28 mouse cellular contexts compared by ENCODE assay signal in genomic region chr4:30268026-30268425, GRCm38 (mm10).
DNase-seq lines count a peak whose midpoint lies in the region; ATAC-seq and TF ChIP-seq lines count a peak whose summit lies in the region.
"Had no signal": no experiment of that assay in that cellular context is flagged by ENCODE, and none has a peak within 500 bp of the region (broad histone marks: within the 10 kb centered on the region; RNA-seq: fewer than 3 reads in every experiment).

No protein-coding gene starts in this region.

- H3K36me3 ChIP-seq in forebrain, embryonic 13.5 days (ENCODE audit: poor library complexity, severe bottlenecking): no peaks in the 10 kb centered on the region
- no peaks in the 10 kb centered on the region for H3K36me3 ChIP-seq in forebrain, embryonic 10.5 days (replicated peaks)
- no peaks in the 10 kb centered on the region for H3K36me3 ChIP-seq in forebrain, postnatal 0 days (ENCODE audit: insufficient read depth)
- H3K36me3 ChIP-seq: heart, embryonic 15.5 days; limb, embryonic 12.5 days; neural tube, embryonic 12.5 days had no signal

- intact Hi-C loops in left cerebral cortex, postnatal 4 days (cut with DNase I): no loop called here
- intact Hi-C loops in left cerebral cortex, adult 2 months (cut with DNase I): no loop called here

- H3K4me2 ChIP-seq in forebrain, embryonic 13.5 days: no peak overlapping the region
- H3K4me2 ChIP-seq in forebrain, postnatal 0 days (ENCODE audit: low read depth): no peak overlapping the region
- H3K4me2 ChIP-seq: heart, embryonic 15.5 days; hindbrain, embryonic 14.5 days; limb, embryonic 12.5 days; liver, embryonic 11.5 days; neural tube, embryonic 12.5 days had no signal

- ATAC-seq in forebrain, embryonic 13.5 days: peak; percentile 70; the same call in 1 of the 2 replicates
- peak; percentile 89 for ATAC-seq in forebrain, postnatal 0 days
- ATAC-seq: CD4-positive, CD25-positive, alpha-beta regulatory T cell, adult 4 months; liver, postnatal 0 days had no signal

- no peak overlapping the region for H3K9ac ChIP-seq in forebrain, embryonic 13.5 days
- H3K9ac ChIP-seq in forebrain, postnatal 0 days: no peak overlapping the region
- H3K9ac ChIP-seq: heart, embryonic 15.5 days; hindbrain, embryonic 14.5 days; limb, embryonic 12.5 days; liver, postnatal 0 days; neural tube, embryonic 12.5 days had no signal

- DNase-seq in forebrain, embryonic 10.5 days (ENCODE audit: extremely low spot score, low spot score): no peak
- peak; percentile 16 for DNase-seq in left cerebral cortex, postnatal 4 days
- no peak for DNase-seq in left cerebral cortex, adult 2 months (ENCODE audit: extremely low spot score in 1 of 2, low spot score in 2 of 2)
- peak; percentile 28 for DNase-seq in brain, adult 2 months (ENCODE audit: low read depth, low spot score)
- DNase-seq in forebrain, postnatal 0 days: peak; percentile 62
- DNase-seq in ovary, postnatal 36 days (ENCODE audit: low spot score): no peak
- DNase-seq in thymus, postnatal 14 days: no peak
- DNase-seq: adrenal gland, postnatal 14 days; cerebellum, adult 11 months; cerebellum, postnatal 36 days; embryo, embryonic 11 days; heart, postnatal 36 days; kidney, adult 8-10 months; kidney, postnatal 10 days; liver, postnatal 0 days; lung, postnatal 36 days; midbrain, embryonic 14.5 days; retina, postnatal 1 day; spleen, adult 18-20 months; thymus, postnatal 25 days had no signal

- no peaks in the 10 kb centered on the region for H3K4me1 ChIP-seq in forebrain, embryonic 13.5 days
- H3K4me1 ChIP-seq in forebrain, embryonic 10.5 days: no peaks in the 10 kb centered on the region
- H3K4me1 ChIP-seq in forebrain, postnatal 0 days (ENCODE audit: insufficient read depth): no peaks in the 10 kb centered on the region
- H3K4me1 ChIP-seq: heart, embryonic 15.5 days; limb, embryonic 12.5 days; megakaryocyte, embryonic 14.5 days; neural tube, embryonic 12.5 days had no signal

- WGBS in forebrain, embryonic 13.5 days: 76% methylated on average over 3 of the region's 3 CpGs
- 92% methylated on average over 3 of the region's 3 CpGs for WGBS in forebrain, embryonic 10.5 days
- 44% methylated on average over 3 of the region's 3 CpGs for WGBS in forebrain, postnatal 0 days

- TF ChIP-seq CTCF in left cerebral cortex, adult 2 months (IDR thresholded peaks at IDR 0.05): no peak
- no peak for TF ChIP-seq CTCF in forebrain, postnatal 0 days (IDR thresholded peaks at IDR 0.05; ENCODE audit: low read depth)

- no peak overlapping the region for H3K4me3 ChIP-seq in forebrain, embryonic 13.5 days
- no peak overlapping the region for H3K4me3 ChIP-seq in forebrain, embryonic 10.5 days
- H3K4me3 ChIP-seq in left cerebral cortex, adult 2 months: no peak overlapping the region
- H3K4me3 ChIP-seq in forebrain, postnatal 0 days (ENCODE audit: low read depth, low read length): no peak overlapping the region
- H3K4me3 ChIP-seq: heart, embryonic 15.5 days; limb, embryonic 12.5 days; megakaryocyte, embryonic 14.5 days; neural tube, embryonic 12.5 days had no signal

- H3K27me3 ChIP-seq in forebrain, embryonic 13.5 days: no peaks in the 10 kb centered on the region
- H3K27me3 ChIP-seq in forebrain, embryonic 10.5 days (ENCODE audit: poor library complexity, severe bottlenecking): no peaks in the 10 kb centered on the region
- H3K27me3 ChIP-seq in forebrain, postnatal 0 days (ENCODE audit: insufficient read depth, low read length): no peaks in the 10 kb centered on the region
- H3K27me3 ChIP-seq: heart, embryonic 15.5 days; limb, embryonic 12.5 days; megakaryocyte, embryonic 14.5 days; neural tube, embryonic 12.5 days had no signal

- no peak overlapping the region for H3K27ac ChIP-seq in forebrain, embryonic 13.5 days
- no peak overlapping the region for H3K27ac ChIP-seq in forebrain, embryonic 10.5 days
- no peak overlapping the region for H3K27ac ChIP-seq in left cerebral cortex, adult 2 months
- no peak overlapping the region for H3K27ac ChIP-seq in forebrain, postnatal 0 days (ENCODE audit: low read depth, low read length)
- H3K27ac ChIP-seq: heart, embryonic 15.5 days; hindbrain, embryonic 14.5 days; limb, embryonic 12.5 days; neural tube, embryonic 12.5 days had no signal

- H3K9me3 ChIP-seq in forebrain, embryonic 13.5 days (replicated peaks): no peaks in the 10 kb centered on the region
- H3K9me3 ChIP-seq in forebrain, embryonic 10.5 days: no peaks in the 10 kb centered on the region
- no peaks in the 10 kb centered on the region for H3K9me3 ChIP-seq in forebrain, postnatal 0 days (ENCODE audit: low read length)
- H3K9me3 ChIP-seq: heart, embryonic 15.5 days; limb, embryonic 12.5 days; megakaryocyte, embryonic 14.5 days; neural tube, embryonic 12.5 days had no signal

Comparison
In these comparisons a context has a peak if more than half of its experiments do, and no peak if none do; other contexts are left out.
1. DNase-seq: peak in left cerebral cortex, postnatal 4 days (single experiment), brain, adult 2 months (single experiment) and forebrain, postnatal 0 days (single experiment); none in forebrain, embryonic 10.5 days (single experiment), left cerebral cortex, adult 2 months (0 of 2), ovary, postnatal 36 days (single experiment) and thymus, postnatal 14 days (single experiment).